Mouse (Mus musculus) MEL (cell line): ENCODE results near the gene BC005537. TPM values are rescaled to one million over a fixed set of nuclear protein-coding genes. Genes with fewer than 3 reads are reported as not detected.

ENCODE experiments used
- DNase-seq: peaks from one replicate; pipeline ENCODE4 v3.0.0; 2011; ENCODE audit warnings: low read depth, low spot score
- H3K27ac ChIP-seq: 2 replicates; pipeline ENCODE4 v1.5.1; 2012; ENCODE audit warnings: low read depth, mild to moderate bottlenecking, control low read depth, low read length, moderate library complexity; ENCODE audit not compliant: control insufficient read depth
- H3K27me3 ChIP-seq, 2 experiments: fragments of 150-350 bp in 1 of 2; sonication (generic) in 1 of 2; 2 replicates each; pipeline ENCODE4 v1.6.1; 2012; ENCODE audit warnings: low read length in 2 of 2, mild to moderate bottlenecking in 2 of 2, improper control_type of control experiment in 1 of 2, moderate library complexity in 1 of 2; ENCODE audit not compliant: insufficient read depth in 2 of 2, control insufficient read depth in 1 of 2
- H3K36me3 ChIP-seq, 2 experiments: 2 replicates each; pipeline ENCODE4 v1.6.1; 2012 to 2014; ENCODE audit warnings: low read length in 2 of 2, improper control_type of control experiment in 1 of 2, inconsistent platforms in 1 of 2, mild to moderate bottlenecking in 1 of 2; ENCODE audit not compliant: insufficient read depth in 2 of 2, control insufficient read depth in 1 of 2
- H3K4me1 ChIP-seq, 2 experiments: fragments of 150-350 bp in 1 of 2; sonication (generic) in 1 of 2; 2 replicates each; pipeline ENCODE4 v1.6.1; 2012; ENCODE audit warnings: low read length in 2 of 2, improper control_type of control experiment in 1 of 2, mild to moderate bottlenecking in 1 of 2; ENCODE audit not compliant: insufficient read depth in 2 of 2, control insufficient read depth in 1 of 2
- H3K4me3 ChIP-seq, 2 experiments: fragments of 150-350 bp in 1 of 2; sonication (generic) in 1 of 2; 2 replicates each; pipeline ENCODE4 v1.5.1; 2012; ENCODE audit warnings: low read depth in 2 of 2, low read length in 2 of 2, mild to moderate bottlenecking in 2 of 2, moderate library complexity in 2 of 2, control low read depth in 1 of 2, improper control_type of control experiment in 1 of 2; ENCODE audit not compliant: control insufficient read depth in 1 of 2, insufficient read depth in 1 of 2
- H3K79me2 ChIP-seq: 2 replicates; pipeline ENCODE4 v1.6.1; 2012; ENCODE audit warnings: mild to moderate bottlenecking, low read length, moderate library complexity; ENCODE audit not compliant: control insufficient read depth, poor library complexity, insufficient read depth
- H3K9ac ChIP-seq: 2 replicates; pipeline ENCODE4 v1.6.1; 2012; ENCODE audit warnings: low read depth, mild to moderate bottlenecking, control low read depth, low read length, moderate library complexity; ENCODE audit not compliant: control insufficient read depth, poor library complexity, severe bottlenecking
- H3K9me3 ChIP-seq: fragments of 150-350 bp; sonication (generic); replicated peaks from 2 replicates; pipeline ENCODE4 v1.6.1; 2012; ENCODE audit warnings: mild to moderate bottlenecking, low read length, improper control_type of control experiment, moderate library complexity; ENCODE audit not compliant: insufficient read depth
- CHD2 ChIP-seq: IDR thresholded peaks from 2 replicates; pipeline ENCODE4 v1.6.1; 2011; ENCODE audit warnings: low read length, improper control_type of control experiment
- E2F4 ChIP-seq: IDR thresholded peaks from 2 replicates; pipeline ENCODE4 v1.6.1; 2011; ENCODE audit warnings: low read depth, low read length, improper control_type of control experiment, borderline replicate concordance
- ELF1 ChIP-seq: IDR thresholded peaks from 2 replicates; pipeline ENCODE4 v1.6.1; 2014; ENCODE audit warnings: low read depth, mild to moderate bottlenecking, inconsistent platforms, low read length, improper control_type of control experiment, moderate library complexity
- ETS1 ChIP-seq: IDR thresholded peaks from 2 replicates; pipeline ENCODE4 v1.6.1; 2012; ENCODE audit warnings: low read depth, mild to moderate bottlenecking, inconsistent platforms, low read length, improper control_type of control experiment, moderate library complexity
- GATA1 ChIP-seq: IDR thresholded peaks from 2 replicates; pipeline ENCODE4 v1.6.1; 2011; ENCODE audit warnings: low read depth, low read length, improper control_type of control experiment
- MAFK ChIP-seq: IDR thresholded peaks from 2 replicates; pipeline ENCODE4 v1.6.1; 2011; ENCODE audit warnings: low read depth, mild to moderate bottlenecking, low read length, improper control_type of control experiment, borderline replicate concordance
- MAX ChIP-seq: IDR thresholded peaks from 2 replicates; pipeline ENCODE4 v1.6.1; 2011; ENCODE audit warnings: low read length, improper control_type of control experiment
- MAZ ChIP-seq: IDR thresholded peaks from 2 replicates; pipeline ENCODE4 v1.6.1; 2012; ENCODE audit warnings: low read depth, mild to moderate bottlenecking, inconsistent platforms, low read length, improper control_type of control experiment
- MEF2A ChIP-seq: IDR thresholded peaks from 2 replicates; pipeline ENCODE4 v1.6.1; 2014; ENCODE audit warnings: low read depth, mild to moderate bottlenecking, inconsistent platforms, low read length, improper control_type of control experiment; ENCODE audit not compliant: poor library complexity, insufficient replicate concordance, severe bottlenecking; ENCODE audit errors: extremely low read depth
- MYC ChIP-seq: IDR thresholded peaks from 2 replicates; pipeline ENCODE4 v1.6.1; 2011; ENCODE audit warnings: low read depth, mild to moderate bottlenecking, low read length, improper control_type of control experiment, moderate library complexity
- NELFE ChIP-seq: IDR thresholded peaks from 2 replicates; pipeline ENCODE4 v1.6.1; 2011; ENCODE audit warnings: low read depth, low read length, improper control_type of control experiment
- POLR2A ChIP-seq, 2 experiments: IDR thresholded peaks; 2 replicates each; pipeline ENCODE4 v1.6.1; 2011 to 2012; ENCODE audit warnings: low read length in 2 of 2, mild to moderate bottlenecking in 2 of 2, control low read depth in 1 of 2, improper control_type of control experiment in 1 of 2, low read depth in 1 of 2, moderate library complexity in 1 of 2; ENCODE audit not compliant: control insufficient read depth in 1 of 2, insufficient read depth in 1 of 2, poor library complexity in 1 of 2
- POLR2AphosphoS5 ChIP-seq: IDR thresholded peaks from 2 replicates; pipeline ENCODE4 v1.6.1; 2012; ENCODE audit warnings: low read depth, borderline replicate concordance, mild to moderate bottlenecking, inconsistent platforms, low read length, moderate library complexity, mixed read lengths
- RCOR1 ChIP-seq: IDR thresholded peaks from 2 replicates; pipeline ENCODE4 v1.6.1; 2012; ENCODE audit warnings: low read depth, mild to moderate bottlenecking, inconsistent platforms, low read length, improper control_type of control experiment
- SIN3A ChIP-seq: IDR thresholded peaks from 2 replicates; pipeline ENCODE4 v1.6.1; 2012; ENCODE audit warnings: low read length, improper control_type of control experiment, inconsistent platforms
- TAL1 ChIP-seq: IDR thresholded peaks from 2 replicates; pipeline ENCODE4 v1.6.1; 2012; ENCODE audit warnings: mild to moderate bottlenecking, inconsistent platforms, low read length, moderate library complexity, mixed read lengths
- TBP ChIP-seq: IDR thresholded peaks from 2 replicates; pipeline ENCODE4 v1.8.0; 2011; ENCODE audit warnings: low read depth, low read length, improper control_type of control experiment
- UBTF ChIP-seq: IDR thresholded peaks from 2 replicates; pipeline ENCODE4 v1.6.1; 2012; ENCODE audit warnings: low read depth, mild to moderate bottlenecking, inconsistent platforms, low read length, improper control_type of control experiment, moderate library complexity, borderline replicate concordance; ENCODE audit not compliant: insufficient read depth
- USF2 ChIP-seq, 2 experiments: IDR thresholded peaks; 2 replicates each; pipeline ENCODE4 v1.6.1; 2011 to 2012; ENCODE audit warnings: improper control_type of control experiment in 2 of 2, low read length in 2 of 2, borderline replicate concordance in 1 of 2, inconsistent platforms in 1 of 2, low read depth in 1 of 2, mild to moderate bottlenecking in 1 of 2; ENCODE audit not compliant: insufficient read depth in 1 of 2
- ZKSCAN1 ChIP-seq: IDR thresholded peaks from 2 replicates; pipeline ENCODE4 v1.6.1; 2012; ENCODE audit warnings: low read depth, mild to moderate bottlenecking, inconsistent platforms, low read length, improper control_type of control experiment, moderate library complexity
- ZNF384 ChIP-seq: IDR thresholded peaks from 2 replicates; pipeline ENCODE4 v1.6.1; 2012; ENCODE audit warnings: low read depth, mild to moderate bottlenecking, inconsistent platforms, low read length, improper control_type of control experiment
- polyA plus RNA-seq, 2 experiments: library from polyadenylated mRNA; stranded (reverse) in 1 of 2; unstranded in 1 of 2; fragments of >175 nt in 1 of 2; fragments of >200 nt in 1 of 2; gene quantifications; 2 replicates each; pipeline versions ENCODE4 v1.2.1 to v1.2.4; 2012; ENCODE audit warnings: low replicate concordance in 2 of 2, low read depth in 1 of 2; ENCODE audit not compliant: insufficient read length in 2 of 2, insufficient read depth in 1 of 2, missing spikeins in 1 of 2
- total RNA-seq: library from RNA; depleted of rRNA; stranded (reverse); fragments of 300-350 nt; gene quantifications from 2 replicates; pipeline ENCODE4 v1.2.3, GENCODE M21; 2012

Gene BC005537
- total and polyA plus RNA-seq, 3 experiments, result 32.7 to 62.6 (median 48.8) TPM

DNA sequence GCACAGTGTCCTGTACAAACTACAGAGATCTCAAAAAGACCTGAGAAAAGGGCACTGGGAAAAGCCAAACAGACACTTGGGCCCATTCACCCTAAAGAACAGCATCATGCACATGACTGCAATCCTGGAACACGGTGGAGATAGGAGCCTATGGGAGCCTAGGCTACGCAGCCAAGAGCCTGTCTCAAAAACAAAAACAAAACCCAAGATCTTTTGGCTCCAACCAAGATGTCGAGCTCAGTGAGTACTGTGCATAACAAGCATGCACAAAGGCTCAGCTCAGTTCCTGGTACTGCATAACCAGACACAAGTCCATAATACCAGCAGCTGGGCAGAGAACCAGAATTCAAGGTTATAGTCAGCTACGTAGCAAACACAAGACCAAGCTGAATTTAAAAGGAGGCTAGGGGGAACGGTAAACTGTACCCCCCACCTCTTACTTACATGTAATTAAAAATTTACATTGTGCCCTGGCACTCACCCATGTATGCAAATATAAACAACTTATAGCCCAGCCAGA lies 41.0 kb upstream of the BC005537 start:
- TF ChIP-seq ZKSCAN1 (no peak), MAX (0 out of 2 replicates have a peak, but pooled peaks have one; percentile 25), MAZ (no peak)
- TF ChIP-seq, all 39 proteins: peak for 1
- Histone ChIP-seq H3K27ac (no peak overlapping the region), H3K36me3 (peaks cover 24 to 37% of the 10 kb centered on the region in 2 experiments), H3K27me3 (no peaks in the 10 kb centered on the region), H3K4me3 (peak overlapping the region; percentile 63 to 85), H3K9ac (peak overlapping the region; percentile 69), H3K9me3 (no peaks in the 10 kb centered on the region), H3K79me2 (peaks cover 26% of the 10 kb centered on the region), H3K4me1 (peaks cover 0 to 22% of the 10 kb centered on the region in 2 experiments; a peak in 3 of 4 replicates)
- DNase-seq, result peak; percentile 37

DNA sequence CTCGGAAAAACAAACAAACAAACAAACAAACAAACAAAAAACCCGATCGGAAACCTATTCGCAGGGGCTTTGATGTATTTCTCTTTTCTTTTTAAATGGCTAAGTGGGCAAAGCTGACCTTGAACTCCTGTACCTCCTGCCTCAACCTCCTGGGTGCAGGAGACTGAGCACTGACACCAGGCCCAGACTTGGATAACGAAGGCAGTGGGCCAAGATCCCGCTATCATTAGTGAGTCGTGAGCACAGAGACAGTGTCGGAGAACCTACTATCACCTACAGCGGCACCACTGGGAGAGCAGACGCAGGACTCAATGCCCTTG lies 40.4 kb upstream of the BC005537 start:
- DNase-seq, result no peak
- Histone ChIP-seq H3K79me2 (peaks cover 26% of the 10 kb centered on the region), H3K9me3 (no peaks in the 10 kb centered on the region), H3K4me1 (peaks cover 0 to 22% of the 10 kb centered on the region in 2 experiments; a peak in 3 of 4 replicates), H3K4me3 (peak overlapping the region; percentile 63 to 85), H3K27me3 (no peaks in the 10 kb centered on the region), H3K9ac (peak overlapping the region; percentile 69), H3K36me3 (peaks cover 18 to 37% of the 10 kb centered on the region in 2 experiments), H3K27ac (peak overlapping the region; percentile 62)
- TF ChIP-seq USF2 (IDR thresholded peaks at IDR 0.05; ENCODE audit: borderline replicate concordance in 1 of 2, insufficient read depth in 1 of 2, low read depth in 1 of 2, low read length in 2 of 2) (no peak), NELFE (no peak), POLR2AphosphoS5 (0 out of 2 replicates have a peak, but pooled peaks have one; percentile 21), SIN3A (peak; percentile 48; the same call in 1 of the 2 replicates), TBP (peak; percentile 69; the same call in 1 of the 2 replicates)

DNA sequence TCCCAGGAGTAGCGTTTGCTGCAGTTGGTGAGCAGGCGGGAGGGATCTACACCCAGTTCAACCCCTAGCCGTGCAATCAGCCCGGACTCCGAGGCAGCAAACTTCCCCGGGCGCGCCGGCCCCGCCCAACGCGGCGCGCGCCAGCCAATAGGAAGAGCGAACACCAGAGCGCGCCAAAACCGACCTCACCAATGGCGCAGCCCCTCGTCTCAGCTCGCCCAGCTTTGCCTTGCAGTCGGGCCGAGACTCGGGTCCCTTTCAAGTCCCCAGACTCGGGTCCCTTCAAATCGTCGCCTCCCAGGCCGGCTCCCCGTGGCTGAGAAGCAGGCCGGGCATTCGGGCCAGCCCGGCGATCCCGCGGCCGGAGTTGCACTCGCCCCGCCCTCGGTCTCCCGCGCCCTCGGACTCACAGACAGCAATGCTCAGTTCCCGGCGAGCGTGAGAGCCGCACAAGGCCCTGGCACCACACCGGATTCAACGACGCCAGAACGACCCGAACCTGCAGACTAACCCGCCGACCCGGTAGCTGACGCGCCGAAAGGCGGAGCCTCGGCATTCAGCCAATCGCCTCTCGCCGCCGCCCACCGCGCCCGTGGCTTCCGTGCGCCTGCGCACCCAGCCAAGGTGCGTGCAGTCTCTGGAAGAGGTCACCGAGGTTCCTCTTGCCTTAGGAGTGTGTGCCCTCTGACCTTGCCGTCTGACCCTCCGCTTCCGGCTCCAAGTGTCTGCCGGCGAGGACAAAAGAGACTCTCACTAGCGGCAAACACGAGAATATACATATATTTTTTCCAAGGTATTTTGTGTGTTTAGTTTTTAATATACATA lies 39.8 kb upstream of the BC005537 start, which contains the start of gene Gmnn:
Gene Gmnn, minus strand, starts transcription at position 521 of the 825 bp plus-strand sequence.
- Histone ChIP-seq H3K4me1 (peaks cover 0 to 22% of the 10 kb centered on the region in 2 experiments; a peak in 3 of 4 replicates), H3K27ac (peak within 1 kb of the TSS; percentile 97), H3K27me3 (no peaks in the 10 kb centered on the region), H3K9me3 (no peaks in the 10 kb centered on the region), H3K9ac (peak within 1 kb of the TSS; percentile 96), H3K36me3 (peaks cover 15 to 37% of the 10 kb centered on the region in 2 experiments), H3K4me3 (peak within 1 kb of the TSS; percentile 63 to 85), H3K79me2 (peaks cover 26% of the 10 kb centered on the region)
- DNase-seq, result peak; percentile 96
- TF ChIP-seq UBTF (no peak), E2F4 (peak; percentile 97), NELFE (peak; percentile 75), USF2 (IDR thresholded peaks at IDR 0.05; ENCODE audit: borderline replicate concordance in 1 of 2, insufficient read depth in 1 of 2, low read depth in 1 of 2, low read length in 2 of 2) (no peak), TAL1 (no peak), MYC (peak; percentile 71), POLR2A (IDR thresholded peaks at IDR 0.05; ENCODE audit: control insufficient read depth in 1 of 2, insufficient read depth in 1 of 2, low read depth in 1 of 2, low read length in 2 of 2, poor library complexity in 1 of 2) (peak; percentile 74 to 86), ZNF384 (no peak), MAX (peak; percentile 64), MEF2A (no peak), MAZ (no peak), CHD2 (no peak), ETS1 (no peak), ELF1 (0 out of 2 replicates have a peak, but pooled peaks have one; percentile 39), RCOR1 (no peak), GATA1 (no peak), TBP (peak; percentile 65), SIN3A (peak; percentile 67), MAFK (no peak)
